Mouse (Mus musculus) kidney, postnatal 36 days (tissue): Measurements from ENCODE around the gene Cyp2f2.

Experiments
- DNase-seq, 2 experiments: peaks; one replicate each; pipeline ENCODE4 v3.0.0; 2021 to 2022; ENCODE audit warnings: mixed read lengths in 2 of 2

Gene Cyp2f2

DNA sequence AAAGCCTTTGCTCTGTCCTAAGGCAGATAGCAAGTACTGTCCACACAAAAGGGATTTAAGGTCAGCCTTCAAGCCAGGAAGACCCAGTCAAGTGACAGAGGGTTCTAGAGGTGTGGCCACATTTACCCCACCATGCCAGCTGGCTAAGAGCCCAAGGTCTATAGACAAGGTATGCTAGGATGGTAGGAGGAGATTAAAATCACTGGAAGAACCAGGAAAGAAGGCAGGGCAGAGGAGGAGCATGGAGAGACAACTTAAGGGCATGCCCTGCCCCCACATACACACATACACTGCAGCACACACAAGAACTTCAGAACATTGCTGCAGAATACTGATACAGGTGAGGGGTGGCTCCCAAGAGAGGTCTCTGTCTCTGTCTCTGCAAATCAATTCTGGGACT, at the start of gene Cyp2f2:
TSS of gene Cyp2f2 (plus strand) at position 234 of the 400 bp plus-strand sequence.
- no peak for DNase-seq

DNA sequence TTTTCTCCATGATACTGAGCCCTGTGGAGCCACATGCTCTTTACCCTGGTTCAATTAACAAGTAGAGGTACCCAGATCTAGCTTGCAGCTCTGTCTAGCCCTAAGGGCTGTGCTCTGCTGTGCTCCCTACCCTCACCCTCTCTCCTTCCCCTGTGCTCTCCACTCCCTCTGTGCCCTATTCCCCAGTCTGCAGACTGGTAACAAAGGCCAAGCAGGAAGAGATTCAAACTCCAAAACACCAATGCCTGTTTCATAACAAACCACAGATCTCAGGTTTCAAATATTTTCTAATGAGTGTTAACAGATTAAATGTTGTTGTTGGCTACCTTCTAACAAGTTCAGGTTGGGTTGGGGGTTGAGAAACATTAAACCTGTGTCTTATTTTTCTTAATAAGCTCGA, 41.1 kb upstream of the Cyp2f2 start:
- no peak for DNase-seq

DNA sequence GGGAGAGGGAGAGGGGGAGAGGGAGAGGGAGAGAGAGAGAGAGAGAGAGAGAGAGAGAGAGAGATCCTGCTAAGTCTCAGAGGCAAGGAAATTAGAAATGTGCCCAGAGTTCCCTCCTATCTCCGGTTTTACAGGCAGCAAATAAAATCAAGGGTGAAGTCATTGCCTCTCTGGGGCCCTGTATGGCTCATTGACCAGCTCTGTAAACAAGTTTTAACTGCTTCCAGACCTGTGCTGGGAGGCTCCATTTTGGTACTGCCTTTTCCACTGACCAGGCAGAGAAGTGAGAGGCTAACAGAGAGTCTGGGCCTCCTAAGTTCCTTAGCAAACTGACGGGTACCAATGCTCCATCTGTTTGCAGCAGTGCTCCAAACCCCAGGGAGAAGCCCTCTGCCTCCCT, 38.1 kb upstream of the Cyp2f2 start:
- DNase-seq, result no peak

GRCm38 (mm10) chr7:27091039-27091438, 28.7 kb upstream of the Cyp2f2 start:
- DNase-seq, result no peak

GRCm38 (mm10) chr7:27092038-27092703, 27.5 kb upstream of the Cyp2f2 start:
- DNase-seq, result no peak

GRCm38 (mm10) chr7:27092882-27093281, 26.8 kb upstream of the Cyp2f2 start:
- DNase-seq, result no peak

DNA sequence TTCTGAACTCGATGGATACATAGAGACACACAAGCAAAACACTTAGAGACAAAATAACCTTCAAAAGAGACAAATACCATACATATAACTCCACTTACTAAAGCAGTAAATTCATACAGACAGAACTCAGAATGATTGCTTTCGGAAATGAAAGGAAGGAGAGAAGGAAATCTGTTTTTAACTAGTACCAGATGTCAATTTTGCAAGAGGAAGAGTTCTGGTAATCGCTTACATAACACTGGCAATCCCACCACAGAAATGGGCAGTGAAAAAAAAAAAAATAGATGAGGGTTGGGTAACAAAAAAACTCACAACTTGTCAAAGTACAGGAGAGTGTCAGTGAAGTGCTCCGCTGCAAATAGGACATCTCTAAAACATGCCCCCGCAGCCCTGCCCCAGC, 14.8 kb upstream of the Cyp2f2 start:
- DNase-seq, result no peak

GRCm38 (mm10) chr7:27110327-27110726, 9.4 kb upstream of the Cyp2f2 start:
- no peak for DNase-seq

DNA sequence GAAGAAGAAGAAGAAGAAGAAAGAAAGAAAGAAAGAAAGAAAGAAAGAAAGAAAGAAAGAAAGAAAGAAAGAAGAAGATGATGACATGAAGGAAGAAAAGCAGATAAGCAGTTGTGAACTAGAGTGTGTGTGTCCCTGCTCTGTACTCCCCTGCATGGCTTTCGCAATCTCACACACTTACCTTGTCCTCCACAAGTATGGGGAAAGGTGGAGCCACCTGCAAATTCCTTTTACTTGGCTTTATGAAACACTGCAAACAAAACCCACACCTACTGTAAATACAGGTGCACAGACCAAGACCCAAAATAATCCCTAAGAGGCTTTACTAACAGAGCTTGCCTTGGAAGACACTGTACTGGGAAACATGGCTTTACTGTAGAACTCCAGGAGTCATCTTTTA, 8.7 kb upstream of the Cyp2f2 start:
- DNase-seq, result no peak

DNA sequence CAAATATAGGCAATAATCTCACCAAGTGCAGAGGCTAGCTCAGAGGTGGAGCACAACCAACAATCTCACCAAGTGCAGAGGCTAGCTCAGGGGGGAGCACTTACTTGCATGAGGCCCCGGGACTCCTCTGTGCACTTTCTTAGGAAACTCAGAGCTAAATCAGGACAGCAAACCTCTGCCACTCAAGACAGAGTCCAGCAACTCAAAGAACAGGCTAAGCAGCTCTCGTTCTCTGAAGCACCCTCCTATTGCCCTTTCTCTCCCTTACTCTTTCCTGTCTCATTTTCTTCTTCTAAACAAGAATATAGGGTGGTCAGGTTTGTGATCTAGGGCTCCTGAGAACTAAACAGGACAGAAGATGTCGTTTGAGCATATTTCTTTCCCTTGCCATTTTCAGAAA, 7.7 kb upstream of the Cyp2f2 start:
- DNase-seq, result no peak

- DNase-seq, result peak; percentile 19 to 59
Observed at GRCm38 (mm10) chr7:27118033-27118511, 1.6 kb upstream of the Cyp2f2 start.

GRCm38 (mm10) chr7:27124305-27124832, 4.7 kb downstream of the Cyp2f2 start:
- DNase-seq, result no peak

DNA sequence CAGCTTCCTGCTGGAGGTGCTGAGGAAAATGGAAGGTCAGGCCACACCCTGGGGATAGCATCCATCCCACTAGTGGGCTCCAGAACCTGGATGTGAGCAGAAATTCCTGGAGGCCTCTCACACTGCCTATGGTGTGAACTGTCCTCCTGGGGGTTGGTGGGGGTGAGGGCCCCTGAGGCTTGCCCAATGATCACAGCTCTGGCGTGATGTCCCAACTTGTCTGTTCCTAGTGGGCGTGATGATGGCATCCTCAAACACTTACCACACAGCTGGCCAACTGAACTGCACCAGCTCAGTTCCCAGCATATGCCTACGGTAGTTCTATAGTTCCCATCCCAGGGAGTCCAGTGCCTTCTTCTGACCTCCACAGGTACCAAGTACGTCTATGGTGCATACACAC, 5.3 kb downstream of the Cyp2f2 start:
- no peak for DNase-seq

DNA sequence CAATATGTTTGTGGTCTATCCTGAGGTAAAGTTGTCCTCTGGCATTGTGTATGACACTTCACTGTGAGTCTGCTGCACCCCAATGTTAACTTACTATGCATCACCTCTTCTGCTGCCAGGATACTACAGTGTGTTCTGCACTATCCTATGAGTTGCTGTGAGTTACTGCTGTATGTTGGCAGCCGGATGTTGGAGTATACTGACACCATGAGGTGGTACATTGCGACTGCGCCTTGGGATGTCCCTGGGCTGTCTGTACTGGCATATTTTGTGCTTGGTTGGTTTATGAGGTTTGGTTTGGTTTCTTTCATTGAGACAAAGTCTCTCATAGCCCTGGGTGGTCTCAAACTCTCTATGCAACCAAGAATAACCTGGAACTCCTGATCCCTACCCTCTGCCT, 8.5 kb downstream of the Cyp2f2 start:
- peak; percentile 50 to 61 for DNase-seq

DNA sequence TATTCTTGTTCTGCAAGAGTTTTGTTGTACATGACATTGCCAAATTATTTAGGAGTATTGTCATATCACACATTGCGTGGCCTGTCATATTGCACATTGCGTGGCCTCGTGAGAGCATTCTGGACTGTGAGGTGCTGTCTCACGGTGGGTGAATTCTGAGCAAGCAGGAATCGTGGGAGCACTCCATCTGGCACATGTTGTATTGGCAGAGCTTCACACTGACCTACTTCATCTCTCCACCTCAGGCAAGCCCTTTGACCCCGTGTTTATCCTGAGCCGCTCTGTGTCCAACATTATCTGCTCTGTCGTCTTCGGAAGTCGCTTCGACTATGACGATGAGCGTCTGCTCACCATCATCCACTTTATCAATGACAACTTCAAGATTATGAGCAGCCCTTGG, 9.2 kb downstream of the Cyp2f2 start:
- DNase-seq, result peak; percentile 32 to 41

DNA sequence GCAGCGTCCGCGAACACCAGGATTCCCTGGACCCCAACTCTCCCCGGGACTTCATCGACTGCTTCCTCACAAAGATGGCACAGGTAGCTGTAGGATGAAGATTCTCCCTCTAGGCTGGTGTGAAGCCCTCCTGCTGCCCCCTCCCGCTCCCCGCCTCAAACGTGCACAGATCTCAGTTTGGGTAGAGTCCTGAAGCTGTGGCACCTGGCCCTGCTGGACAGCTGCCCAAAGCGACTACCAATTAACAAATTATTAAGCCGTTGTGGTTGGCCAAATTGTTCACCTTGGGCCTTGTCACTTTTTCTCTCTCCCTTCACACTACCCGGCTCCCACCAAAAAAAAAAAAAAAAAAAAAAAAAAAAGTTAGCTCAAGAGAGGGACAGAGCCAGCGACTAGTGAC, 10.1 kb downstream of the Cyp2f2 start:
- DNase-seq, result peak; percentile 46 to 75

- peak; percentile 65 to 73 for DNase-seq
Observed at GRCm38 (mm10) chr7:27130521-27131370, 11.0 kb downstream of the Cyp2f2 start.

DNA sequence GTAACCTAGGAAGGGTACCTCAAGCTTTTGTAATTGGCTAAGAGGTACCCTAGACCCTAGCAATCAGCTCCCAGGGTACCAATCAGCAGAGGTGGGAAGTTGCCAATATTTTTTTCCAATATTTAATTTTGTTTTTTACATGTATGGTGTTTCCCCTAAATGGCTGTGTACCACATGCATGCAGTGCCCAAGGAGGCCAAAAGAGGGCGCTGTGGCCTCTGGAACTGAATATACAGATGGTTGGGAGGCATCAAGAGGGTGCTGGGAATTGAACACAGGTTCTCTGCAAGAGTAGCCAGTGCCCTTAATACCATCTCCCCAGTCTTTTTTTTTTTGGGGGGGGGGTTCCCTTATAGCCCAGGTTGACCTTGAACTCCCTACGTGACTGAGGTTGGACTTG, 11.7 kb downstream of the Cyp2f2 start:
- DNase-seq, result no peak

DNA sequence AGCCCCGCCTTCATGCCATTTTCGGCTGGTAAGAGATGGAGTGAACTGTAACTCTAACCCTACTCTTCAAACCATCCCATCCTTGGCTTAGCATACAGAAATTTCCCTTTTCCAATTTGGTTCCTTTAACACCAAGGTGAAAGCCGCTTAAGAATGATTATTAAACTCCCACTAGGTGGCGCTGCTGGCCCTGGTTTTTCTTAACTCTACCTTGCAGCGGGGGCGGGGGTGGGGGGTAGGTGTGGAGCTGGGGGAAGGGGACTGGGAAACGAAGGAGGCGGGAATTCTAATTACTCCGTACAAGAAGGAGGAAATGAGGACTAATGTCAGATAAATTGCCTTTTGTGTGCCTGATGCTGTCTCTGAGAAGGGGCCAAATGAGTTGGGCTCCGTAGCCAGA, 12.9 kb downstream of the Cyp2f2 start:
- DNase-seq, result peak; percentile 71 to 88

- DNase-seq, result peak; percentile 71 to 80
Observed at GRCm38 (mm10) chr7:27133156-27133555, 13.4 kb downstream of the Cyp2f2 start.

GRCm38 (mm10) chr7:27133757-27134156, 14.0 kb downstream of the Cyp2f2 start:
- no peak for DNase-seq

DNA sequence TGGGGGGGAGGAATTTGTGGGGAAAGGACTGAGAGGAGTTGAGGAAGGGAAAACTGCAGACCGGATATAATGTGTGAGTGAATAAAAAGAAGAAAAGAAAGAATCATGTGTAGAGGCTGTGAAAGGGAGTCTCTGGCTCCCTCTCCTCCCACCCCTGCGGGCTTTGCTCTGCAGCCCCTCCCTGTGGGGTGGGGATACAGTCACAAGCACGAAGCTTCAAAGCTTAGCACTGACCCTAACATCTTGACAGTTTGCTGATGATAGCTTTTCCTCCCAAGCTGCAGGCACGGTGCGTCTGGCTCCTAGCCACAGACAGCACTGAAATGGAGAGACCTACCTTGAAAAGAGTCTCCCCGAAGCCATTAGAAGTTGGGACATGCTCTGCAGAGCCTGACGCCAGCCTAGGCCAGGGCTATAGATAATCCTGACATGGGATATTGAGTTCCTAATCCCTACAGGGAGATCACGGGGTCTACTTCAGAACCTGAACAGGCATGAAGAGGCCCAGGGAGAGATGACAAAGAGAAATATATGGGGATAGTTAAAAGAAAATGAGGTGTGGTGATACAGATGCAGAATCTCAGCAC, 16.8 kb downstream of the Cyp2f2 start:
- DNase-seq, result no peak

DNA sequence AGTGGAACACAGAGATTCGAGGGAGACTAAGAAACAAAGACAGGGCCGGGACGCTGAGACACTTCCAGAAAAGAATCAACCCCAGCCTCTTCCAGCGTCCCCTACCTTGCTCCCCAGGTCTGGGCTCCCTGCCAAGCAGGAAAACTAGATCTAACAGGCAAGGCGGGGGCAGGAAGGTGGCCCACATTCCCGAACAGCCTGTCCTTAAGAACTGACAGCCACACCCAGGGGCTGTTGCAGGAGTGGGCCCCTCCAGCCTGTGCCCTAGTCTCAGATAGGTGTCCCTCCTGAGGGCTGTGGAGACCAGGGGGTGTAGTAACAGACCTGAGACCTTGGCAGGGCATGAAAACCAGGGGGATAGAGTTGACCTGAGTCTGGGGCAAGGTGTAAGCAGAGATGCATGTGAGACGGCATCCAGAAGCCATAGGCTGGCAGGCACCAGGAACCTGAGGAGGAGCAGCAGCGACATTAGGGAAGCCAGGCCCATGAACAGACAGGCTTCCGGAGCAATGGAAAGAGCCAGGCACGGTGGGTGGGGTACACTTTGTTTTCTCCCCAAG, 33.6 kb downstream of the Cyp2f2 start, which contains the start of gene Cyp2t4:
TSS of gene Cyp2t4 (plus strand) at position 510 of the 560 bp plus-strand sequence.
- peak; percentile 80 to 84 for DNase-seq
